Mouse (Mus musculus) intestine, postnatal 0 days (tissue): ENCODE measurements around the gene Stx4a. TPM values are rescaled to one million over a fixed set of nuclear protein-coding genes. Genes with fewer than 3 reads are reported as not detected.

Source experiments
- ATAC-seq: fragments of 200-750 bp; cut with Nextera tagmentation; 2 replicates; pipeline ENCODE4 v1.8.0; 2017; ENCODE audit warnings: mild to moderate bottlenecking, moderate TSS enrichment, moderate library complexity
- H3K27ac ChIP-seq: fragments of 300-500 bp; sonication (generic); 2 replicates; pipeline ENCODE4 v1.5.1; 2014; ENCODE audit warnings: mild to moderate bottlenecking, low read depth, low read length, moderate library complexity
- H3K27me3 ChIP-seq: fragments of 300-500 bp; sonication (generic); replicated peaks from 2 replicates; pipeline ENCODE4 v1.6.1; 2014; ENCODE audit warnings: low read length, mixed read lengths; ENCODE audit not compliant: control insufficient read depth, insufficient read depth
- H3K36me3 ChIP-seq: fragments of 300-500 bp; sonication (generic); 2 replicates; pipeline ENCODE4 v1.6.1; 2014; ENCODE audit warnings: mild to moderate bottlenecking, moderate library complexity; ENCODE audit not compliant: control insufficient read depth, insufficient read depth
- H3K4me1 ChIP-seq: fragments of 300-500 bp; sonication (generic); replicated peaks from 2 replicates; pipeline ENCODE4 v1.6.1; 2014; ENCODE audit warnings: antibody characterized with exemption, low read length, mixed read lengths; ENCODE audit not compliant: control insufficient read depth, insufficient read depth
- H3K4me2 ChIP-seq: fragments of 300-500 bp; sonication (generic); replicated peaks from 2 replicates; pipeline ENCODE4 v1.6.1; 2014; ENCODE audit warnings: low read depth, mild to moderate bottlenecking, moderate library complexity
- H3K4me3 ChIP-seq: fragments of 300-500 bp; sonication (generic); 2 replicates; pipeline ENCODE4 v1.5.1; 2014; ENCODE audit warnings: low read depth, low read length
- H3K9ac ChIP-seq: fragments of 300-500 bp; sonication (generic); 2 replicates; pipeline ENCODE4 v1.6.1; 2014; ENCODE audit warnings: mild to moderate bottlenecking, low read depth, low read length
- H3K9me3 ChIP-seq: fragments of 300-500 bp; sonication (generic); 2 replicates; pipeline ENCODE4 v1.6.1; 2016; ENCODE audit warnings: mixed run types; ENCODE audit not compliant: control insufficient read depth
- CTCF ChIP-seq: sonication (generic); IDR thresholded peaks from 2 replicates; pipeline ENCODE4 v1.5.1; 2016; ENCODE audit warnings: low read depth, mild to moderate bottlenecking, control low read depth, antibody characterized with exemption, moderate library complexity
- WGBS: fragments of 180-500 bp; shearing (Covaris S2); extraction: QIAGEN DNeasy Blood & Tissue Kit; methylation state at CpG from one replicate; pipeline ENCODE4 v1.1.7; 2014; 5-methylcytosine and 5-hydroxymethylcytosine counted together
- polyA plus RNA-seq: library from polyadenylated mRNA; unstranded; fragments of >200 nt; fragmentation: Nextera tagmentation; extraction: Ambion mirVana; gene quantifications from 2 replicates; pipeline ENCODE4 v1.2.1, GENCODE M21; 2015

Stx4a gene
- polyA plus RNA-seq, 1 experiment from 2014 or later = 38.9 TPM

DNA sequence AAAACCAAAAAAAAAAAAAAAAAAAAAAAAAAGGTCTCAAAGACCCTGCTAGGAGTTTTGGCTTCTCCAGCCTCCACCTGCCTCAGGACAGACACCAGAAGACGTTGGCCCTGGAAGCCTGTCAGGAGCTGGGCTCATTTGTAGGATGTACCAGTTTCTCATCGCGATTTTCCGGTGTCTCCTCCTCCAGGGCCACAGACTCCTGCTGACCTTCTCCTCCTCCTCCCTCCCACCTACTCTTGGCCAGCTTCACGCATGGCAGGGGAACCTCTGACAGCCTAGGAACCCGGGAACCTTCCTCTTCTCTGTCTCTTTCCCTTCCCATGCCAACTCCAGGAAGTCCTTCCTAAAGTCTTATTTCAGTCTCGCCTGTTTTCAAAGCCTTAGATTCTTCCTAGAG lies 7.0 kb upstream of the Stx4a start:
- H3K36me3 ChIP-seq = no peaks in the 10 kb centered on the region
- no peak overlapping the region for H3K4me2 ChIP-seq
- H3K4me3 ChIP-seq = no peak overlapping the region
- 76% methylated on average over 7 of the region's 7 CpGs for WGBS
- H3K27ac ChIP-seq = no peak overlapping the region
- no peak for ATAC-seq
- no peak for TF ChIP-seq CTCF
- H3K27me3 ChIP-seq = no peaks in the 10 kb centered on the region
- H3K9ac ChIP-seq = no peak overlapping the region
- no peaks in the 10 kb centered on the region for H3K9me3 ChIP-seq
- no peaks in the 10 kb centered on the region for H3K4me1 ChIP-seq

DNA sequence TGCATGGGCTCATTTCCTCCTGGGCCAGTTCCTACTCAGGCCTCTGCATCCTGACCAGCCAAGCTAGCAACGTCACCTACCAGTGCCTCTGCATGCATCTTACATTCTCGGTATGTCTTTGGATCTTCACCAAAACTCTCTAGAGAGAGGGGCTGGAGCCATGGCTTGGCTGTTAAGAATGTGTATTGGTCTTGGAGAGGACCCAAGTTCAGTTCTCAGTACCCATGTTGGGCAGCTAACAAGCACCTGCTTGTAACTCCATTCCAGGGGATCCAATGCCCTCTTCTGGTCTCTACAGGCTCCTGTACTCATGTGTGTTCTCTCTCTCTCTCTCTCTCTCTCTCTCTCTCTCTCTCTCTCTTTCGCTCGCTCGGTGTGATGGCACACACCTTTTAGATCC lies 6.3 kb upstream of the Stx4a start:
- H3K27me3 ChIP-seq = no peaks in the 10 kb centered on the region
- H3K4me2 ChIP-seq = no peak overlapping the region
- no peak overlapping the region for H3K9ac ChIP-seq
- H3K9me3 ChIP-seq = no peaks in the 10 kb centered on the region
- H3K36me3 ChIP-seq = no peaks in the 10 kb centered on the region
- ATAC-seq = no peak
- 84% methylated on average over 5 of the region's 5 CpGs for WGBS
- H3K4me3 ChIP-seq = no peak overlapping the region
- H3K4me1 ChIP-seq = no peaks in the 10 kb centered on the region
- no peak for TF ChIP-seq CTCF
- H3K27ac ChIP-seq = no peak overlapping the region

DNA sequence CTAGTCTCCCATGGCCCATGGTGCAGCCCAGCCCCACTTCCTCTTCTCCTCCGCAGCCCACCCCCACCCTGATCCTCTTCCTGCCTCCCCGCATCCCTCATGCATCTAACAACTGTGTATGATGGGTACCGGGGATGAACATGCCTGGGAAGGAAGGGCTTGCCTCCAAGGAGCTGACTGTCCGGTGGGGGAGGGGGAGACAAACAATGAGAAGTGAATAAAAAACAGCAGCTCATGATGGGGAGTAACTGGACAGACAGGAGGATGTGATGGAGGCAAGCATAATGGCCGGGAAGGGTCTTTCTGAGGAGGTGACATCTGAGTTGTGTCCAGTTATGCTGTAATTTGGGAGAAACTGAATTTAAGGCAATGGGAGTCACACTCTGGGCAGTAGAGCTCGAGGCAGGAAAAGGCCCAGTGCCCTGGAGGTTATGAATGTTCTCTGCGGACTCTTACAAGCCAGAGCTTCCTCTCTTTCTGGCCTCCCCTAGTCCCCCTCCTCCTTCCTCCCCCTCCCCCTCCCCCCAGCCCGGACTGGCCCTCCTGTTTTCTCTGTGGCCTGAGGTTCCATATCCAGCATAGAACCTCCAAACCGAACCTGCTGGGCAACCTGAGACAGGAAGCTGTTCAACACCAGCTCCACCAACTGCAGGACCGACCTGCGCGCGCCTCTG lies 3.1 kb upstream of the Stx4a start:
- 62% methylated on average over 13 of the region's 13 CpGs for WGBS
- ATAC-seq = no peak
- no peaks in the 10 kb centered on the region for H3K36me3 ChIP-seq
- TF ChIP-seq CTCF = no peak
- H3K9me3 ChIP-seq = no peaks in the 10 kb centered on the region
- H3K4me2 ChIP-seq = no peak overlapping the region
- H3K4me3 ChIP-seq = no peak overlapping the region
- H3K4me1 ChIP-seq = no peaks in the 10 kb centered on the region
- H3K27ac ChIP-seq = no peak overlapping the region
- no peak overlapping the region for H3K9ac ChIP-seq
- H3K27me3 ChIP-seq = no peaks in the 10 kb centered on the region

DNA sequence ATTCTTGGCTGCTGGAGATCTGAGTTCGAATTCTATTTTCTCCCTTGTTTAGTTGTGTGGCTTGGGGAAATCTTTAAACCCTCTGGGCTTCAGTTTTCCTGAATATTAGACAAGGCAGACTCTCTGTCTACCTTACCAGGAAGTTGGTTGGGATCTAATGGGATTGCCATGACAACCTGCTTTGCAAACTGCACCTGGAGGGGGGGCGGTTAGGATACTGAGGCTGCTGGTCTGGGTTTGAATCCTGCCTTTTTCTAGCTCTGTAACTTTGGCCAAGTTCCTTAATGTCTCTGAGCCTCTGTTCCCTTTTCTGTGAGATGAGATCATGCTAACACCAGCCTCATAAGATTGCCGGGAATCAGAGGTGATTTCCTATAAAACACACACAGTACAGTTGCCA lies 1.6 kb upstream of the Stx4a start:
- Histone ChIP-seq H3K9me3 (no peaks in the 10 kb centered on the region), H3K4me1 (no peaks in the 10 kb centered on the region), H3K4me3 (no peak overlapping the region), H3K27ac (no peak overlapping the region), H3K36me3 (no peaks in the 10 kb centered on the region), H3K27me3 (no peaks in the 10 kb centered on the region), H3K4me2 (no peak overlapping the region), H3K9ac (no peak overlapping the region)
- no peak for ATAC-seq
- 80% methylated on average over 3 of the region's 3 CpGs for WGBS
- TF ChIP-seq CTCF = no peak

DNA sequence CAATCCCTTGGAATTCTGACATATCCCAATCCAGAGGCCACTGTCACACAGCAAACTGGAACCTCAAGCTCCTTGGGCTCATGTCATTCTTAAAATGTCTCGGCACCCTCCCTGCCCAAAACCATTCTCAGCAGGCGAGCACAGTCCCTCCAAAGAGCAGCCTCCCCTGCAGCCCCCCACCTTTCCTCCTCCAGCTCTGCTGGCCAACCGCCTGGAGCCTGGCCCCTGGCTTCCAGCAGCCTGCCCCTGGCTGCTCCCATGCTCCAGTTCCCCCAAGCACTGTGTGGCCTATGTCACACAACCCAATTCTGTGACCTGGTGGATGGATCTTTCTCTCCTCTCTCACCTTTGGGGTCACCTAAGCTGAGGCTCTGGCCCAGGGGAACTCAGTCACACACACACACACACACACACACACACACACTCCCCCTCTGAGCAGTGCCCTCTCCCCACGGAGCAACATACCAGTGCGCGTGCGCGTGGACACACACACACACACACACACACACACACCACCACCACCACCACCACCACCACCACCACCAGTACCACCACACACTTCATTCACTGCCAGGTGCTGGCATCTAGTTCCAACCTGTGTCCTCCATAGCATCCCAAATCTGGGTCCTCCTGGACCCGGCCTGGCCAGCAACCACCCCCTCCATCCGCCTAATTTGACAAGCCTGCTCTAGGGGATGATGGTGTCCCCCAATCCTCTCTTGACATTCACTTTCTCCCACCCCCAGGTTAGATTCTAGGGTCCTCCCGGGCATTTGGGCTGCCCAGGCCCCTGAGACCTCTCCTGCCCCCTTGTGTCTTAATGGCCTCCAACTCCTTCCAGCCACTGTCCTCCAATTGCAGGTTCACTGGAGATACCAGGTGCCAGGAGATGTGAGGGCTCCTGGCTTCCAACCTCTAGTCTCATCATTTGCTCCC lies 590 bp upstream of the Stx4a start:
- peak; percentile 49 for TF ChIP-seq CTCF
- no peak for ATAC-seq
- WGBS = 71% methylated on average over 11 of the region's 11 CpGs

DNA sequence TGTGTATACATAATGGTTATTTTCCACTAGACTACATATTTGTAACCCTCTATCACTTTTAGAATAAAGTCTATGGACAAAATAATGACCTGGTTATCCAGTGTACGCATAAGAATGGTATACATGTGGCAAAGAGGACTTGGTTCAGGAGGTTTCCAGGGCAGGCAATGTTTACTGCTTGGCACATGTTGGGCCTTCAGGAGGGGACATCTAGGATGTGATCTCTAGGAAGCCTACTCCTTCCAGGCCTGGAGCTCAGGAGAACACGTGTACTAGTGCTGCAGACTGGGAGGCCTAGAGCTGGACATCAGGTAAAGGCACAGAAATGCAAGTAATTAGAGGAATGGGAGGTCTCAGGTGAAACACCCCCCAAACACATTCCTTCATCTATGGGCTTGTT lies 11.5 kb downstream of the Stx4a start:
- no peaks in the 10 kb centered on the region for H3K36me3 ChIP-seq
- H3K4me1 ChIP-seq = no peaks in the 10 kb centered on the region
- ATAC-seq = no peak
- no peaks in the 10 kb centered on the region for H3K27me3 ChIP-seq
- H3K4me2 ChIP-seq = no peak overlapping the region
- no peaks in the 10 kb centered on the region for H3K9me3 ChIP-seq
- no peak for TF ChIP-seq CTCF
- 93% methylated on average over 2 of the region's 2 CpGs for WGBS
- no peak overlapping the region for H3K4me3 ChIP-seq
- H3K27ac ChIP-seq = no peak overlapping the region
- no peak overlapping the region for H3K9ac ChIP-seq

More for the DNA sequence above, 590 bp upstream of the Stx4a start:
- Histone ChIP-seq H3K4me1 (no peaks in the 10 kb centered on the region), H3K4me2 (peak overlapping the region; percentile 61), H3K36me3 (no peaks in the 10 kb centered on the region), H3K27me3 (no peaks in the 10 kb centered on the region), H3K9me3 (no peaks in the 10 kb centered on the region), H3K9ac (no peak overlapping the region), H3K4me3 (peak overlapping the region; percentile 37), H3K27ac (no peak overlapping the region)
